Mouse (Mus musculus): ENCODE measurements around the gene Stam2. TPM values are rescaled to one million over a fixed set of nuclear protein-coding genes. Genes with fewer than 3 reads are reported as not detected.
A peak's percentile ranks its signal among the peaks of the same experiment; 100 is the strongest.

Stam2 gene
- polyA plus RNA-seq, 1 experiment from 2014 or later, result 45.9 TPM

GRCm38 (mm10) chr2:52734504-52734903 is 7.6 kb downstream of the Stam2 start:
- Histone ChIP-seq H3K36me3 (ENCODE audit: control insufficient read depth, insufficient read depth, low read length) (no peaks in the 10 kb centered on the region), H3K4me3 (ENCODE audit: low read depth, low read length) (no peak overlapping the region), H3K4me2 (replicated peaks; ENCODE audit: low read depth, low read length) (no peak overlapping the region), H3K27ac (ENCODE audit: low read depth, low read length) (no peak overlapping the region), H3K4me1 (replicated peaks; ENCODE audit: control insufficient read depth, insufficient read depth, low read length) (no peaks in the 10 kb centered on the region), H3K9ac (ENCODE audit: low read depth, low read length) (no peak overlapping the region), H3K9me3 (ENCODE audit: control insufficient read depth, low read length) (no peaks in the 10 kb centered on the region), H3K27me3 (ENCODE audit: control insufficient read depth, insufficient read depth, low read length) (no peaks in the 10 kb centered on the region)
- WGBS, result 95% methylated on average over 7 of the region's 7 CpGs
- DNase-seq (ENCODE audit: low spot score) (no peak), ATAC-seq (ENCODE audit: low FRiP score) (no peak)

- H3K4me3 ChIP-seq (ENCODE audit: low read depth, low read length), result no peak overlapping the region
- no peak overlapping the region for H3K4me2 ChIP-seq (replicated peaks; ENCODE audit: low read depth, low read length)
- H3K9ac ChIP-seq (ENCODE audit: low read depth, low read length), result no peak overlapping the region
- no peaks in the 10 kb centered on the region for H3K27me3 ChIP-seq (ENCODE audit: control insufficient read depth, insufficient read depth, low read length)
- no peak for DNase-seq (ENCODE audit: low spot score)
- H3K36me3 ChIP-seq (ENCODE audit: control insufficient read depth, insufficient read depth, low read length), result no peaks in the 10 kb centered on the region
- WGBS, result 92% methylated on average over 7 of the region's 7 CpGs
- no peaks in the 10 kb centered on the region for H3K4me1 ChIP-seq (replicated peaks; ENCODE audit: control insufficient read depth, insufficient read depth, low read length)
- ATAC-seq (ENCODE audit: low FRiP score), result no peak
- no peaks in the 10 kb centered on the region for H3K9me3 ChIP-seq (ENCODE audit: control insufficient read depth, low read length)
- no peak overlapping the region for H3K27ac ChIP-seq (ENCODE audit: low read depth, low read length)
These were observed 8.4 kb downstream of the Stam2 start for GRCm38 (mm10) chr2:52733659-52734058.

- ATAC-seq (ENCODE audit: low FRiP score) (no peak), DNase-seq (ENCODE audit: low spot score) (no peak)
- Histone ChIP-seq H3K27ac (ENCODE audit: low read depth, low read length) (no peak overlapping the region), H3K4me1 (replicated peaks; ENCODE audit: control insufficient read depth, insufficient read depth, low read length) (no peaks in the 10 kb centered on the region), H3K36me3 (ENCODE audit: control insufficient read depth, insufficient read depth, low read length) (no peaks in the 10 kb centered on the region), H3K4me2 (replicated peaks; ENCODE audit: low read depth, low read length) (no peak overlapping the region), H3K9me3 (ENCODE audit: control insufficient read depth, low read length) (no peaks in the 10 kb centered on the region), H3K9ac (ENCODE audit: low read depth, low read length) (no peak overlapping the region), H3K4me3 (ENCODE audit: low read depth, low read length) (no peak overlapping the region), H3K27me3 (ENCODE audit: control insufficient read depth, insufficient read depth, low read length) (no peaks in the 10 kb centered on the region)
- WGBS, result 91% methylated on average over 7 of the region's 7 CpGs
These were observed 9.5 kb downstream of the Stam2 start for GRCm38 (mm10) chr2:52732611-52733010.

- Histone ChIP-seq H3K27me3 (ENCODE audit: control insufficient read depth, insufficient read depth, low read length) (no peaks in the 10 kb centered on the region), H3K4me2 (replicated peaks; ENCODE audit: low read depth, low read length) (no peak overlapping the region), H3K4me1 (replicated peaks; ENCODE audit: control insufficient read depth, insufficient read depth, low read length) (no peaks in the 10 kb centered on the region), H3K27ac (ENCODE audit: low read depth, low read length) (no peak overlapping the region), H3K4me3 (ENCODE audit: low read depth, low read length) (no peak overlapping the region), H3K36me3 (ENCODE audit: control insufficient read depth, insufficient read depth, low read length) (no peaks in the 10 kb centered on the region), H3K9me3 (ENCODE audit: control insufficient read depth, low read length) (no peaks in the 10 kb centered on the region), H3K9ac (ENCODE audit: low read depth, low read length) (no peak overlapping the region)
- DNase-seq (ENCODE audit: low spot score) (no peak), ATAC-seq (ENCODE audit: low FRiP score) (no peak)
- WGBS, result 81% methylated on average over 5 of the region's 5 CpGs
These were observed 10.1 kb downstream of the Stam2 start for GRCm38 (mm10) chr2:52732001-52732400.

- no peak for ATAC-seq (ENCODE audit: low FRiP score)
- Histone ChIP-seq H3K9ac (ENCODE audit: low read depth, low read length) (no peak overlapping the region), H3K36me3 (ENCODE audit: control insufficient read depth, insufficient read depth, low read length) (no peaks in the 10 kb centered on the region), H3K4me1 (replicated peaks; ENCODE audit: control insufficient read depth, insufficient read depth, low read length) (no peaks in the 10 kb centered on the region), H3K27me3 (ENCODE audit: control insufficient read depth, insufficient read depth, low read length) (no peaks in the 10 kb centered on the region), H3K4me2 (replicated peaks; ENCODE audit: low read depth, low read length) (no peak overlapping the region), H3K27ac (ENCODE audit: low read depth, low read length) (no peak overlapping the region), H3K4me3 (ENCODE audit: low read depth, low read length) (no peak overlapping the region), H3K9me3 (ENCODE audit: control insufficient read depth, low read length) (no peaks in the 10 kb centered on the region)
- DNase-seq (ENCODE audit: low spot score), result no peak
- 94% methylated on average over 6 of the region's 6 CpGs for WGBS
These were observed 11.2 kb downstream of the Stam2 start for GRCm38 (mm10) chr2:52730891-52731290.

GRCm38 (mm10) chr2:52720231-52721025 is 21.7 kb downstream of the Stam2 start:
- WGBS, result 58% methylated on average over 13 of the region's 13 CpGs
- Histone ChIP-seq H3K27me3 (ENCODE audit: control insufficient read depth, insufficient read depth, low read length) (no peaks in the 10 kb centered on the region), H3K9ac (ENCODE audit: low read depth, low read length) (no peak overlapping the region), H3K4me2 (replicated peaks; ENCODE audit: low read depth, low read length) (no peak overlapping the region), H3K4me3 (ENCODE audit: low read depth, low read length) (no peak overlapping the region), H3K27ac (ENCODE audit: low read depth, low read length) (no peak overlapping the region), H3K9me3 (ENCODE audit: control insufficient read depth, low read length) (no peaks in the 10 kb centered on the region), H3K4me1 (replicated peaks; ENCODE audit: control insufficient read depth, insufficient read depth, low read length) (no peaks in the 10 kb centered on the region), H3K36me3 (ENCODE audit: control insufficient read depth, insufficient read depth, low read length) (no peaks in the 10 kb centered on the region)
- peak; percentile 10 for DNase-seq (ENCODE audit: low spot score)
- peak; percentile 53; the same call in 1 of the 2 replicates for ATAC-seq (ENCODE audit: low FRiP score)

- peaks cover 5% of the 10 kb centered on the region; the same call in 1 of the 2 replicates for H3K36me3 ChIP-seq (ENCODE audit: control insufficient read depth, insufficient read depth, low read length)
- ATAC-seq (ENCODE audit: low FRiP score) (no peak), DNase-seq (ENCODE audit: low spot score) (no peak)
- H3K27me3 ChIP-seq (ENCODE audit: control insufficient read depth, insufficient read depth, low read length), result no peaks in the 10 kb centered on the region
- no peaks in the 10 kb centered on the region for H3K9me3 ChIP-seq (ENCODE audit: control insufficient read depth, low read length)
- H3K9ac ChIP-seq (ENCODE audit: low read depth, low read length), result no peak overlapping the region
- no peaks in the 10 kb centered on the region for H3K4me1 ChIP-seq (replicated peaks; ENCODE audit: control insufficient read depth, insufficient read depth, low read length)
- H3K27ac ChIP-seq (ENCODE audit: low read depth, low read length), result no peak overlapping the region
- WGBS, result 94% methylated on average over 5 of the region's 5 CpGs
- no peak overlapping the region for H3K4me3 ChIP-seq (ENCODE audit: low read depth, low read length)
- no peak overlapping the region for H3K4me2 ChIP-seq (replicated peaks; ENCODE audit: low read depth, low read length)
These were observed 25.0 kb downstream of the Stam2 start for GRCm38 (mm10) chr2:52717076-52717475.

GRCm38 (mm10) chr2:52715538-52715937 is 26.5 kb downstream of the Stam2 start:
- H3K27ac ChIP-seq (ENCODE audit: low read depth, low read length), result no peak overlapping the region
- H3K9me3 ChIP-seq (ENCODE audit: control insufficient read depth, low read length), result no peaks in the 10 kb centered on the region
- H3K27me3 ChIP-seq (ENCODE audit: control insufficient read depth, insufficient read depth, low read length), result no peaks in the 10 kb centered on the region
- no peak overlapping the region for H3K4me3 ChIP-seq (ENCODE audit: low read depth, low read length)
- DNase-seq (ENCODE audit: low spot score) (no peak), ATAC-seq (ENCODE audit: low FRiP score) (no peak)
- H3K36me3 ChIP-seq (ENCODE audit: control insufficient read depth, insufficient read depth, low read length), result peaks cover 5% of the 10 kb centered on the region; the same call in 1 of the 2 replicates
- no peak overlapping the region for H3K4me2 ChIP-seq (replicated peaks; ENCODE audit: low read depth, low read length)
- WGBS, result 92% methylated on average over 6 of the region's 6 CpGs
- no peaks in the 10 kb centered on the region for H3K4me1 ChIP-seq (replicated peaks; ENCODE audit: control insufficient read depth, insufficient read depth, low read length)
- H3K9ac ChIP-seq (ENCODE audit: low read depth, low read length), result no peak overlapping the region

GRCm38 (mm10) chr2:52714111-52714510 is 28.0 kb downstream of the Stam2 start:
- Histone ChIP-seq H3K4me2 (replicated peaks; ENCODE audit: low read depth, low read length) (no peak overlapping the region), H3K4me3 (ENCODE audit: low read depth, low read length) (no peak overlapping the region), H3K9me3 (ENCODE audit: control insufficient read depth, low read length) (no peaks in the 10 kb centered on the region), H3K9ac (ENCODE audit: low read depth, low read length) (no peak overlapping the region), H3K27ac (ENCODE audit: low read depth, low read length) (no peak overlapping the region), H3K36me3 (ENCODE audit: control insufficient read depth, insufficient read depth, low read length) (peaks cover 5% of the 10 kb centered on the region; the same call in 1 of the 2 replicates), H3K4me1 (replicated peaks; ENCODE audit: control insufficient read depth, insufficient read depth, low read length) (no peaks in the 10 kb centered on the region), H3K27me3 (ENCODE audit: control insufficient read depth, insufficient read depth, low read length) (no peaks in the 10 kb centered on the region)
- WGBS, result 96% methylated on average over 4 of the region's 4 CpGs
- ATAC-seq (ENCODE audit: low FRiP score) (no peak), DNase-seq (ENCODE audit: low spot score) (no peak)
